Mouse (Mus musculus) hindbrain, embryonic 16.5 days (tissue): ENCODE data around the gene Setdb1. TPM values are rescaled to one million over a fixed set of nuclear protein-coding genes. Genes with fewer than 3 reads are reported as not detected.

Experiments used
- ATAC-seq: fragments of 200-750 bp; cut with Nextera tagmentation; 2 replicates; pipeline ENCODE4 v1.8.0; 2017; ENCODE audit warnings: moderate TSS enrichment, moderate library complexity
- H3K27ac ChIP-seq: fragments of 300-500 bp; sonication (generic); 2 replicates; pipeline ENCODE4 v1.5.1; 2014; ENCODE audit warnings: low read depth, mild to moderate bottlenecking, control low read depth, low read length, moderate library complexity
- H3K27me3 ChIP-seq: fragments of 300-500 bp; sonication (generic); replicated peaks from 2 replicates; pipeline ENCODE4 v1.6.1; 2014; ENCODE audit warnings: low read length; ENCODE audit not compliant: control insufficient read depth, insufficient read depth
- H3K36me3 ChIP-seq: fragments of 300-500 bp; sonication (generic); 2 replicates; pipeline ENCODE4 v1.6.1; 2014; ENCODE audit warnings: mild to moderate bottlenecking, low read length, moderate library complexity, mixed read lengths; ENCODE audit not compliant: control insufficient read depth, insufficient read depth
- H3K4me1 ChIP-seq: fragments of 300-500 bp; sonication (generic); 2 replicates; pipeline ENCODE4 v1.6.1; 2014; ENCODE audit warnings: low read depth, low read length; ENCODE audit not compliant: control insufficient read depth, insufficient read depth
- H3K4me2 ChIP-seq: fragments of 300-500 bp; sonication (generic); 2 replicates; pipeline ENCODE4 v1.6.1; 2014; ENCODE audit warnings: mild to moderate bottlenecking, low read length, control low read depth, moderate library complexity
- H3K4me3 ChIP-seq: fragments of 300-500 bp; sonication (generic); 2 replicates; pipeline ENCODE4 v1.5.1; 2014; ENCODE audit warnings: mild to moderate bottlenecking, low read length, control low read depth, moderate library complexity
- H3K9ac ChIP-seq: fragments of 300-500 bp; sonication (generic); 2 replicates; pipeline ENCODE4 v1.6.1; 2014; ENCODE audit warnings: low read depth, mild to moderate bottlenecking, control low read depth, low read length, moderate library complexity
- H3K9me3 ChIP-seq: fragments of 300-500 bp; sonication (generic); 2 replicates; pipeline ENCODE4 v1.6.1; 2014; ENCODE audit warnings: mild to moderate bottlenecking, low read length, moderate library complexity; ENCODE audit not compliant: control insufficient read depth
- WGBS: fragments of 180-500 bp; shearing (Covaris S2); extraction: QIAGEN DNeasy Blood & Tissue Kit; methylation state at CpG from one replicate; pipeline ENCODE4 v1.1.7; 2014; 5-methylcytosine and 5-hydroxymethylcytosine counted together
- polyA plus RNA-seq: library from polyadenylated mRNA; unstranded; fragments of >200 nt; fragmentation: Nextera tagmentation; extraction: Ambion mirVana; gene quantifications from 2 replicates; pipeline ENCODE4 v1.2.1, GENCODE M21; 2015

The Setdb1 gene
- polyA plus RNA-seq, 1 experiment from 2014 or later = 36.0 TPM

DNA sequence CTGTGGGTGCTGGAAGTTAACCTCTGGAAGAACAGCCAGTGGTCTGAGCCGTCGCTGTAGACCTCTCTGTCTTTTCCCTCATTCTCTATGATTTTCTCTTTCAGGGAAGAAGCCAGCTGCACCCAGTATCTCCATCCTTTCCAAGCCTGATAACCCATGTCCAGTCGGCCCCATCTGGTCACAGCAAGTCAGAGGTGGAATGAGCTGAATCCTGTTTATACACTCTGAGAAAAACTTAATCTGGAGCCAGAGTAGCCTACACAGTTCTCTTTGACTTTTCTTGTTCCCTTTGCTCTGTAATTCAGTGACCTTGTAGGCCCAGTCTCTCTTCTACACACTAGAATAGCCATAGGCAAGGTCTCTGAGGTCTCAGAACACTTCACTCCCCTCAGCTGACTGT lies 69.5 kb downstream of the Setdb1 start:
- no peaks in the 10 kb centered on the region for H3K27me3 ChIP-seq
- WGBS = 90% methylated on average over 3 of the region's 3 CpGs

DNA sequence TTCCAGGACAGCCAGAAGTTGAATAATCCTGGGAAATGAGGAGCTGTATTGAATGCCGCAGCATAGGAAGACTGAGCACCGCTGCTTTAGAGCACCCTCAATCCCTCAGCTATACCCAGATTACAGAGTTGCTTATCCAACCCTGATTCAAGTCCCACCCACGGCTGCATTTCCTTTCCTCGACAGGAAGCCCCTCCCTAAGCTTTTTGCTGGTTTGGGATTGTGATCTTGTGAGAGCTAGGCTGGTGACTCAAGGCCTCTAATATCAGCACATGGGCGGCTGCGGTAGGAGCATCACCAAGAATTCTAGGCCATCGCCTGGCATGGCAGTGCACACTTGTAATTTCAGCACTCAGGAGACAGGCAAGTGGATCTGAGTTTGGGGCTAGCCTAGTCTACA lies 70.5 kb downstream of the Setdb1 start:
- Histone ChIP-seq H3K4me2 (no peak overlapping the region), H3K9ac (no peak overlapping the region), H3K27me3 (no peaks in the 10 kb centered on the region), H3K27ac (no peak overlapping the region), H3K4me3 (no peak overlapping the region), H3K36me3 (0 out of 2 replicates have a peak, but pooled peaks cover 6% of the 10 kb centered on the region), H3K4me1 (peaks cover 13% of the 10 kb centered on the region), H3K9me3 (no peaks in the 10 kb centered on the region)
- 91% methylated on average over 7 of the region's 7 CpGs for WGBS
- no peak for ATAC-seq

More for the DNA sequence above, 69.5 kb downstream of the Setdb1 start:
- peaks cover 13% of the 10 kb centered on the region for H3K4me1 ChIP-seq
- H3K9me3 ChIP-seq = no peaks in the 10 kb centered on the region
- no peak overlapping the region for H3K4me2 ChIP-seq
- ATAC-seq = no peak
- no peak overlapping the region for H3K9ac ChIP-seq
- 0 out of 2 replicates have a peak, but pooled peaks cover 6% of the 10 kb centered on the region for H3K36me3 ChIP-seq
- H3K27ac ChIP-seq = no peak overlapping the region
- H3K4me3 ChIP-seq = no peak overlapping the region

DNA sequence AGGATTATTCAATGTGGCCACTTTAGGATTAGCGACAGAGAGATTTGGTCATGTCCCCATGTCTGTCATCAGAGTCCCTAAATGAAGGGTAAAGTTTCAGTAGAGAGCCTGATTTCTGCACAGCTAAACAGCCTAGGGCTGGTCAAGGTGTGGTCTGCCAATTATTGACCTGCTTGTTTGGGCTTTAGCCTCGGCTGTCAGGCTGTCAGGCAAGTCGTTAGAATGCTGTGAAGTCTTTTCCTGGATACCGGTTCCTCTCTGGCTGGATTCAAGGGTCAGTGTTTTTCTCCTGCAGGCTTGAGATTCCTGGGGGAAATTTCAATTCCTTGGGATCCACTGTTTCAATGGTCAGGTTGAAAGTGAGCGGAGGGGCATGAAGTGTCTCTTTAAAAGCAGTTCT lies 71.0 kb downstream of the Setdb1 start:
- no peak overlapping the region for H3K27ac ChIP-seq
- no peaks in the 10 kb centered on the region for H3K27me3 ChIP-seq
- no peak overlapping the region for H3K9ac ChIP-seq
- no peak overlapping the region for H3K4me3 ChIP-seq
- H3K4me1 ChIP-seq = peaks cover 13% of the 10 kb centered on the region
- no peak overlapping the region for H3K4me2 ChIP-seq
- ATAC-seq = no peak
- H3K36me3 ChIP-seq = 0 out of 2 replicates have a peak, but pooled peaks cover 6% of the 10 kb centered on the region
- WGBS = 72% methylated on average over 5 of the region's 5 CpGs
- no peaks in the 10 kb centered on the region for H3K9me3 ChIP-seq

DNA sequence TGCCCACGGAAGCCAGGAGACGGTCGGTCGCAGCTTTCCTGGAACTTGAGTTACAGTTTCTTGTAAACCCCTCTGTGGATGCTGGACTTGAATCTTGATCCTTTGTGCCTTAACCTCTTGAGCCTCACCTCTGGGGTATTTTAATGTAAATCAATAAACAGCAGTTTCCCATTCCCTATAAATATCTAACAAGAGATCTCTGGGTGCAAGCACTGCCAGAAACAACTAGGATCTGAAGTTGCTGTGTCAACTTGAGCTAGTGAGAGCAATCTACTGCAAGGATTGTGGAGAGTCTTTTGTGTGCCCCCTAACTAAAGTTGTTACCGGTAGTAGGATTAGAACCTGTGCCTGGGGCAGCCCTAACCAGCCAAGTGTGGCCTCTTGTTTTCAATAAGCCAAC lies 71.6 kb downstream of the Setdb1 start:
- Histone ChIP-seq H3K4me2 (no peak overlapping the region), H3K4me1 (peaks cover 16% of the 10 kb centered on the region), H3K9me3 (no peaks in the 10 kb centered on the region), H3K36me3 (0 out of 2 replicates have a peak, but pooled peaks cover 6% of the 10 kb centered on the region), H3K9ac (no peak overlapping the region), H3K4me3 (no peak overlapping the region), H3K27ac (no peak overlapping the region), H3K27me3 (no peaks in the 10 kb centered on the region)
- 95% methylated on average over 5 of the region's 5 CpGs for WGBS
- no peak for ATAC-seq

DNA sequence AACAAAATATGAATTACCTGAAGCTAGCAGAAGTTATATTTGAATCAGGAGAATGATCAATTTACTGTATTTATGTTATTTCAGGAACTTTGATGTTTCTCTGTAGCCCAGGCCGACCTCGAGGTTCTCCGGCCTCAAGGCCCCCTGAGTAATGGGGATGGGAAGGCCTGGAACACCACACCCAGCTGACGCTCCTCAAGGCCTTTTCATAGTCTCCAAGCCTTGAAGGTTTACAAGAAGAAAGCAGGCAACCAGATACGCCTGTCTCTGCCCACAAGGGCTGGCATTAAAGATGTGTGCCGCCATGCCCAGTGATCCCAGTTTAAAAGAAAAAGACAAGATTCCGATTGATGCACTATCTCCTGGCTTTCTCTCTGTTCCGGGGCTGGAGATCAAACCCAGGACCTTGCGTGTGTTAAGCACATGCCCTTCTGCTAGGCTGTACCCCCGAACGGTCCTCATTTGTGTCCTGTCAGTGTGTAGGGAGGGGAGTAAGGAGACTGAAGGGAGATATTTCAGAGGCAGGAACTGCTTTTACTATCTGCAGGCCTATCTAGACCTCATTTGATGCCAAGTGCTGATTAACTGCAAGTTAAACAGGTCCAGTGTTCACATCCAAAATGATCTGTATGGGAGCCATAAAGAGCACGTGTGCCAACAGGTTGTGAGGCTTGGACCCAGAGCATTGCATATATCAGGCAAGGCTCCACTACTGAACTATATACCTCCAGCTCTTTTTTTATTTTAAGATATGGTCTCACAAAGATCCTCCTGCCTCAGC lies 72.3 kb downstream of the Setdb1 start:
- no peaks in the 10 kb centered on the region for H3K27me3 ChIP-seq
- ATAC-seq = no peak
- no peak overlapping the region for H3K4me3 ChIP-seq
- no peak overlapping the region for H3K27ac ChIP-seq
- 0 out of 2 replicates have a peak, but pooled peaks cover 6% of the 10 kb centered on the region for H3K36me3 ChIP-seq
- H3K9me3 ChIP-seq = no peaks in the 10 kb centered on the region
- no peak overlapping the region for H3K9ac ChIP-seq
- peak overlapping the region; percentile 91 for H3K4me2 ChIP-seq
- 89% methylated on average over 12 of the region's 12 CpGs for WGBS
- peaks cover 16% of the 10 kb centered on the region for H3K4me1 ChIP-seq

DNA sequence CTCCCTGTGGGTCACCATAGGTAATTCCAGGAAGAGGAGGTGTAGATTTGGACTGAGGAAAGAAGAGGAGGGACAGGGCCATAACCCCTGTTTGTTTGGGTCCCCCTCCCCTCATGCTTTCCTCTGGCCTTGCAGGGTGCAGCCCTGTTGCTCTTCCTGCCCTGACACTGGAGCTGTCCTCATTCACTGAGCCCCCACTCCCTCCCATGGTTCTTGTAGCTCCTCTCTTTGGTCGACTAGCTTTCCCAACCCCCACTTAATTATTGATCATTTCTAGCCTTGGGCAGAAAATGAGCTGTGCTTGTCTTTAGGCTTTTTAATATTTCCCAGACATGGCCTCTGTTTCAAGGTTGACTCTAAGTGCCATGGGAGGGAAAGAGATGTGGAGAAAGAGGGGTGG lies 72.9 kb downstream of the Setdb1 start:
- H3K27ac ChIP-seq = no peak overlapping the region
- no peaks in the 10 kb centered on the region for H3K27me3 ChIP-seq
- peak overlapping the region; percentile 54 for H3K4me3 ChIP-seq
- H3K9ac ChIP-seq = peak overlapping the region; percentile 85
- WGBS = 14% methylated on average over 1 of the region's 1 CpGs
- H3K36me3 ChIP-seq = 0 out of 2 replicates have a peak, but pooled peaks cover 6% of the 10 kb centered on the region
- no peak for ATAC-seq
- H3K4me1 ChIP-seq = peaks cover 18% of the 10 kb centered on the region
- peak overlapping the region; percentile 91 for H3K4me2 ChIP-seq
- H3K9me3 ChIP-seq = no peaks in the 10 kb centered on the region

DNA sequence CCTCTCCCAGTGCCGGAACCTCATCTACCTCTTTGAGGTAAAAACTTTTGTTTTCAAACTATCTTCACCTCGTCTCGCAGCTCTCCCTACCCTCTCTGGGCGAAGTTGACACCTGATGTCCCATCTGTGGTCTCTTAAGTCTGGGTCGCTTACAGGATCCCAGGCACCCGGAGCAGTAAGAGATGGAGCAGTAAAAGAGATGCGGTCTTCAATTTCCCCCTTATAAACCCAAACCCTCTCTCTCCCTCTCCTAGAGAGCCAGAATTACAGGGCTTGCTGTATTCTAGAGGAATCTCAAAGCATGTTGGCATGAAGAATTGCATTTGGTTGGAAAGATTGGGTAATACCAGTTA lies 73.4 kb downstream of the Setdb1 start:
- no peak for ATAC-seq
- WGBS = 4% methylated on average over 7 of the region's 7 CpGs

DNA sequence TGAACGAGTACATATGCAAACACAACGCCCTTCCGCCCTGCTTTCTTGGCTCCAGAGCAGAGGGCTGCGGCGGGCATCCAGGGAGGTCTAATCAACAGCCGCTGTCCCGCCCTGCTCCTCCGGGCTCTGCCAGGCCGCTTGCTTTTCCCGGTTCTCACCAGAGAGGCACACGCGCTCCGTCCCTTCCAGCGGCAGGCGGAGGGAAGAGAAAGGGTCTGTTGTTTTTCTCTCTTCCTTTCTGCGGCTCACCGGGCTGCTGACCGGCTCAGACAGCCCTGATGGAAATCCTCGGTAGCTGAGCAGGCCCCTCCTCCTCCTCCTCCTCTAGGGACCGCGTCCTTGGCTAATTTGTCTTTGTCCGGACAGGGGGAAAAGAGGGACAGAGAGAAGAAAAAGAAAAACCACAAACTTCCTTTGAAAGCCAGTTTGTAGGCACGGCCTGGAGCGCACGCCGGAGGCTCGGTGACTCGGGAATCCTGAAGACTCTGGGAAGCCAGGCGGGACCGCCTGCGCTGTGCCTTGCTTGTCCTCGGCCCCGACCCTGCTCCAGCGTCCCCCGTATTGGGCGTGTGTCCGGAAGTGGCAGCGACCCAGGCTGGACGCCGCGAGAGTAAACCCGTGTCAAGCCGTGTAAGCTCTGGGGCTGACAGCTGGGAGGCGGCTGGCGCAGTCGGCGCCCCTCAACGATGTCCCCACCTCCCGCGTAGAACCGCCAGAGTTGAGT lies 74.0 kb downstream of the Setdb1 start:
- no peaks in the 10 kb centered on the region for H3K36me3 ChIP-seq
- peaks cover 18% of the 10 kb centered on the region for H3K4me1 ChIP-seq
- peak overlapping the region; percentile 91 for H3K4me2 ChIP-seq
- peak overlapping the region; percentile 95 for H3K27ac ChIP-seq
- no peaks in the 10 kb centered on the region for H3K27me3 ChIP-seq
- ATAC-seq = peak; percentile 63
- H3K4me3 ChIP-seq = peak overlapping the region; percentile 54
- H3K9ac ChIP-seq = peak overlapping the region; percentile 85
- under 1% methylated on average over 49 of the region's 51 CpGs for WGBS
- no peaks in the 10 kb centered on the region for H3K9me3 ChIP-seq

More for the DNA sequence above, 73.4 kb downstream of the Setdb1 start:
- Histone ChIP-seq H3K9ac (peak overlapping the region; percentile 85), H3K9me3 (no peaks in the 10 kb centered on the region), H3K4me1 (peaks cover 18% of the 10 kb centered on the region), H3K4me2 (peak overlapping the region; percentile 91), H3K27me3 (no peaks in the 10 kb centered on the region), H3K36me3 (0 out of 2 replicates have a peak, but pooled peaks cover 4% of the 10 kb centered on the region), H3K27ac (peak overlapping the region; percentile 95), H3K4me3 (peak overlapping the region; percentile 54)

DNA sequence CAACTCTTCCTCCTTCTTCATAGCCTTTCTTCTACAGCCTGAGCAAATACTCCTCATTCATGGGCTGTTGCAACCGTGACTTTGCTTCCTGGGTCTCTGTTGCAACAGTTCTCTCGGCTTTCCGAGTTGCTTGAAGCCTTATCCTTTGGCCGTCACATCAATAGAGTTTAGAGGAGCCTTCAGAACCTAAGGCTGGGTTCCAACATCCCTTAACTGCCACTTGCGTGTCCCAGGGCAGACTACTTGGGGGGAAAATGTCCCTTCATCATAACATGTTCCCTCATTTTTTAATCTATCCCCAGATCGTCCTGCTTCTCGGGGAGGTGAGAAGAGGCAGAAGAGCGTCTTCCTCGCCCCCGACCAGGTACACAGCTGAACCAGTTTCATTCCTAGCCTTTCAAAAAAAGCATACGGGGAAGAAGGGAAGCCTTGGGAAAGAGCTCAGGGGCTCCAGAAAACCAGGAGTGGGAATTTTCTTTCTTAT lies 74.6 kb downstream of the Setdb1 start:
- no peaks in the 10 kb centered on the region for H3K27me3 ChIP-seq
- 0 out of 2 replicates have a peak, but pooled peaks have one; percentile 0 for ATAC-seq

More for the DNA sequence above, 74.6 kb downstream of the Setdb1 start:
- Histone ChIP-seq H3K27ac (peak overlapping the region; percentile 95), H3K4me3 (peak overlapping the region; percentile 54), H3K4me1 (peaks cover 18% of the 10 kb centered on the region), H3K4me2 (peak overlapping the region; percentile 91), H3K36me3 (no peaks in the 10 kb centered on the region), H3K9ac (peak overlapping the region; percentile 85), H3K9me3 (no peaks in the 10 kb centered on the region)
- WGBS = under 1% methylated on average over 11 of the region's 11 CpGs
